Mouse (Mus musculus) cortical plate, adult 2 months (tissue): Measurements from ENCODE around the gene S100a6.

Experiments
- CTCF ChIP-seq: fragments of 200-500 bp; IDR thresholded peaks from 2 replicates; pipeline ENCODE4 v1.5.1; 2011; ENCODE audit warnings: mild to moderate bottlenecking, control low read depth, low read length; ENCODE audit not compliant: insufficient read depth; ENCODE audit errors: extremely low read depth
- POLR2A ChIP-seq: fragments of 200-500 bp; IDR thresholded peaks from 2 replicates; pipeline ENCODE4 v1.6.1; 2011; ENCODE audit warnings: mild to moderate bottlenecking, low read length, control low read depth; ENCODE audit not compliant: insufficient read depth; ENCODE audit errors: extremely low read depth

DNA sequence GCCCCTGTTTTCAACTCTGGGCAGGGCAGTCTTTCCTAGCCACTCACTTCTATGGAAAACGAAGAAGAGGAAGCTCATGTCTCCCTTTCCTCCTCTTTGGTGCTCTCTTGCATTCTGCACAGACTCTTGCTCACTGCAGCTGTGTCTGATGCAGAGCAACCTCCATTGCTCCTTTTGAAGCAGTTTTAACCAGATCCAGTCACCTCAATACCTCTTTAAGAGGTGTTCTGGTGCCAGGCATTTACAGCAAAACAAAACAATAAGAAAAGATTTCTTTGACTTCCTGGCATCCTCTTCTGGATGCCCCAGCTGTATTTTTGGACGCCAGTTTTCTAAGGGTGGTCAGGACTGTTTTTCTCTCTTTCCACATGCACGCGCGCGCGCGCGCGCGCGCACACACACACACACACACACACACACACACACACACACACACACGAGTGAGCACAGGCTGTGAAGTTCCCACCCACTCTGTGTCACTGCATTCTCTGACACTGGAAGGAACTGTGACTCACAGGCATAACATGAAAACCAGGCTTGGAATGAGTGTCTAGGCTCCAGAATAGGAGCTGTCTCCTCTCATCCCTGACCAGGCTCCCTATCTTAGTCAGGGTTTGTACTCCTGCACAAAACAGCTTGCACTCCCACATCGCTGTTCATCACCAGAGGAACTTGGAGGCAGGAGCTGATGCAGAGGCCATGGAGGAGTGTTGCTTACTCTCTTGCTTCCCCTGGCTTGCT is 25.2 kb upstream of the S100a6 start:
- TF ChIP-seq CTCF: no peak
- TF ChIP-seq POLR2A: no peak
